Mouse (Mus musculus): Measurements from ENCODE around the gene Dtl. TPM values are rescaled to one million over a fixed set of nuclear protein-coding genes. Genes with fewer than 3 reads are reported as not detected.

The Dtl gene
- polyA plus RNA-seq, 1 experiment from 2014 or later = 19.8 TPM

DNA sequence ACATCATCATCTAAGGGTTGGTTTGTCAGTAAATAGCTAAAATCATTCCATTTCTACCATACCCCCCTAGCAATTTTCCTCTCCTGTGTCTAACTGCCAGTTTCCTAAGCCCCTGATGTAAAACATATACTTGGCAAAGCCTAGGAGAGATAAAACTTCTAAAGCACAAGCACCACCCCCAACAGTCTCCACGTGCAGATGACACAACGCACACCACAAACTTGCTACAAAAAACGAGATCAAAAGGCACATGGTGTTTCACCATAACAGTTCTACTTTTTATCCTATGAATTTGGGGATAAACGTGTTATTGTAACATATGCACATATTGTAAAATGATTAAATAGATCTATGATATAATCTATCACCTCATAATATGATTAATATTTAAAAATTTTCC is 33.7 kb downstream of the Dtl start:
- Histone ChIP-seq H3K9me3 (replicated peaks) (no peaks in the 10 kb centered on the region), H3K36me3 (peaks cover 13% of the 10 kb centered on the region), H3K4me3 (no peak overlapping the region), H3K27ac (no peak overlapping the region), H3K4me2 (no peak overlapping the region), H3K4me1 (replicated peaks) (peaks cover 15% of the 10 kb centered on the region), H3K27me3 (no peaks in the 10 kb centered on the region), H3K9ac (no peak overlapping the region)
- ATAC-seq (replicated peaks; ENCODE audit: insufficient number of reproducible peaks, insufficient read depth, low FRiP score, low read depth) = no peak
- WGBS = 56% methylated on average over 4 of the region's 4 CpGs

DNA sequence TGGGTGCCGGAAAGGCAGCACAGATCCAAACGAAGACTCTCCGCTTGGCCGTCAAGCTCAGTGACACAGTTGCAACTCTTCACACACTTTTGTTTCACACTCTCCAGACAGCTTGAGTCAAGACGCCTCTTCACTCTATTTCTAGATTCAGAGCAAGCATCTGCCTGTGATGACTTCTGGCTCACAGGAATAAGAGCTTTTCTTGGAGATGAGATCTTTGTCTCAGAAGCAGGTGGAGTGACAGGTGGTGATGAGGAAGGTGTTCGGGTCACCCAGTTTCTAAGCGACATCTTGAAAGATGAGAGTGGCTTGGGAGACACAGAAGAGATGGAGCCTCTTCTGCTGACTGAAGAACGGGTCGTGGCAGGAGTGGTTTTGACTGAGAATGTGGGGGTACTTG is 34.3 kb downstream of the Dtl start:
- no peaks in the 10 kb centered on the region for H3K9me3 ChIP-seq (replicated peaks)
- no peak overlapping the region for H3K4me3 ChIP-seq
- H3K9ac ChIP-seq = no peak overlapping the region
- H3K4me1 ChIP-seq (replicated peaks) = peaks cover 15% of the 10 kb centered on the region
- no peak overlapping the region for H3K27ac ChIP-seq
- 75% methylated on average over 9 of the region's 9 CpGs for WGBS
- no peak for ATAC-seq (replicated peaks; ENCODE audit: insufficient number of reproducible peaks, insufficient read depth, low FRiP score, low read depth)
- H3K27me3 ChIP-seq = no peaks in the 10 kb centered on the region
- H3K36me3 ChIP-seq = peaks cover 11% of the 10 kb centered on the region
- no peak overlapping the region for H3K4me2 ChIP-seq

DNA sequence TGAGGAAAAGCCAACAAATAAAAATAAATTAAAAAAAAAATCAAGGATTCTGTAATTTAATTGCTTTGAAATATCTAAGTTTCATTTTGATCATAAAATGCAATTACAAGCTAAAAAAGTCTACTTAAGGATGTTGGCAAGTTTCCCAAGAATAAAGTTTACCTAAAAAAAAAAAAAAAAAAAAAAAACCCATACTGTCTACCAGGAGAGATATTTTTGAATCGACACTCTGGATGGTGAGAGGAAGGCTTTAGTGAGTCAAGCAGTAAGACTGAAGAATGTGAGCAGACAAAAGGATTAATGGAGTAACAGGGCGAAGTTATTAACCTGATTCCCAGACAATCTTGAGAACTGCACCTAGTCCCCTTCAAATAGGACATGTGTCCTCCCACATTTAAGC is 35.0 kb downstream of the Dtl start:
- H3K9ac ChIP-seq = no peak overlapping the region
- no peak overlapping the region for H3K4me2 ChIP-seq
- no peak overlapping the region for H3K27ac ChIP-seq
- no peak for ATAC-seq (replicated peaks; ENCODE audit: insufficient number of reproducible peaks, insufficient read depth, low FRiP score, low read depth)
- H3K36me3 ChIP-seq = peaks cover 5% of the 10 kb centered on the region
- no peak overlapping the region for H3K4me3 ChIP-seq
- 60% methylated on average over 2 of the region's 2 CpGs for WGBS
- H3K9me3 ChIP-seq (replicated peaks) = no peaks in the 10 kb centered on the region
- no peaks in the 10 kb centered on the region for H3K27me3 ChIP-seq
- peaks cover 15% of the 10 kb centered on the region for H3K4me1 ChIP-seq (replicated peaks)

DNA sequence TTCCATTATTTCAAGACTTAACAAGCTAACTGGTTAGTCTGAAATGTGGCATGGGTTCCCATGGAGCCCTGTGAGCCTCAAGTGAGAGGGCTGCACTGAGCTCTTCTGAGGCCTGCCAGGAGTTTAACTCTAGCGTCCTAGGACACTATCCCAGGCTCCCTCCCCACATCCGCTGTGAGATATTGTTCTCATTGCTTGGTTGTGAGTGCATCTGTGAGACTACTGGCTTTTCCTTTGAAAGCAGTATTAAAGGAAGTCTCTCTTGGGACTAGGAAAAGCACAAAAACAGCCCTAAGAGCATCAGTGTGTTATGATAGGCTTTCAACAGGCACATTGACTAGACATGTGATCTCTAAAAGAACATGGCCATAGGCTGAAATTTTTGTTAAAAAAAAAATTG is 40.4 kb downstream of the Dtl start:
- Histone ChIP-seq H3K27me3 (no peaks in the 10 kb centered on the region), H3K4me1 (replicated peaks) (peaks cover 2% of the 10 kb centered on the region; the same call in 1 of the 2 replicates), H3K36me3 (peaks cover 5% of the 10 kb centered on the region), H3K4me2 (no peak overlapping the region), H3K9ac (no peak overlapping the region), H3K27ac (no peak overlapping the region), H3K9me3 (replicated peaks) (no peaks in the 10 kb centered on the region), H3K4me3 (no peak overlapping the region)
- no peak for ATAC-seq (replicated peaks; ENCODE audit: insufficient number of reproducible peaks, insufficient read depth, low FRiP score, low read depth)
- 70% methylated on average over 2 of the region's 2 CpGs for WGBS

DNA sequence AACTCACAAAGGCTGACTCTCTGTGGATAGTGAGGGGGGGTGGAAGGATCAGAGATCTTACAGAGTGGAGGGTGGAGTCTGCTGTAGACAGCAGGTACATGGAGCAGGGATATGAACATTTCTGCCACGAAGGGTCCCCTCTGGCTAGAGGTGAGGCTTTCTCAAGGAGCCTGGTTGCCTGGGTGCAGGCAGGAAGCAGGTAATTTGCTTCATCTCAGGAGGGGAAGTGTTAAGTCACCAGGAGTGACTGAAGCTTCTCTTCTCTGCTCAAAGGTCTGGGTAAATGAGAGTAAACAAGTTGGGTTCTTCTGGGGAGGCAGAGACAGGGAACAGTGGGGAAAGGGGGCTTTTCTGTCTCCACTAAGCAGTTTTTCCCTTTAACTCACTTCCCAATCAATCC is 44.3 kb downstream of the Dtl start:
- Histone ChIP-seq H3K4me1 (replicated peaks) (peaks cover 13% of the 10 kb centered on the region), H3K9ac (no peak overlapping the region), H3K36me3 (no peaks in the 10 kb centered on the region), H3K9me3 (replicated peaks) (no peaks in the 10 kb centered on the region), H3K4me3 (no peak overlapping the region), H3K27me3 (no peaks in the 10 kb centered on the region), H3K27ac (no peak overlapping the region), H3K4me2 (no peak overlapping the region)
- WGBS = 53% methylated on average over 1 of the region's 1 CpGs
- ATAC-seq (replicated peaks; ENCODE audit: insufficient number of reproducible peaks, insufficient read depth, low FRiP score, low read depth) = no peak

DNA sequence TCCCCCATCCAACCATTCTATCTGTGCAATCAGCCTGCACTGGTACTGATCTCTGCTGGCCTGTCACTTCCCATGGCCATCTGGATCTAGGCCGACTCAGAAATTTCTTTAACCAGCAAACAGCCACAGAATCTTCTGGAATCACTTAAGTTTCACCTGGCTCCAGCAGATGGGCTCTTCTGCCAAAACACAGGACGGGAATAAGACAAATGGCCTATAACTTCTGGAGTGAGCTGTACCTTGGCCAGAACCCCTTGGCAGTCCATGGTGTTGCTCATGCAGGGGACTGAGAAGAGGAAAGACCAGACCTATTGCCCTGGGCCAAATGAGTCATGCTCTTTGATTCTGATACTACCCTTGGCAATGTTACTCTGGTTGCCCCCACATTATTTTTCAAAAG is 45.9 kb downstream of the Dtl start:
- no peaks in the 10 kb centered on the region for H3K9me3 ChIP-seq (replicated peaks)
- no peak overlapping the region for H3K27ac ChIP-seq
- H3K9ac ChIP-seq = no peak overlapping the region
- H3K36me3 ChIP-seq = no peaks in the 10 kb centered on the region
- ATAC-seq (replicated peaks; ENCODE audit: insufficient number of reproducible peaks, insufficient read depth, low FRiP score, low read depth) = no peak
- WGBS = 79% methylated on average over 2 of the region's 2 CpGs
- H3K4me1 ChIP-seq (replicated peaks) = peaks cover 13% of the 10 kb centered on the region
- no peak overlapping the region for H3K4me3 ChIP-seq
- H3K27me3 ChIP-seq = no peaks in the 10 kb centered on the region
- H3K4me2 ChIP-seq = no peak overlapping the region

DNA sequence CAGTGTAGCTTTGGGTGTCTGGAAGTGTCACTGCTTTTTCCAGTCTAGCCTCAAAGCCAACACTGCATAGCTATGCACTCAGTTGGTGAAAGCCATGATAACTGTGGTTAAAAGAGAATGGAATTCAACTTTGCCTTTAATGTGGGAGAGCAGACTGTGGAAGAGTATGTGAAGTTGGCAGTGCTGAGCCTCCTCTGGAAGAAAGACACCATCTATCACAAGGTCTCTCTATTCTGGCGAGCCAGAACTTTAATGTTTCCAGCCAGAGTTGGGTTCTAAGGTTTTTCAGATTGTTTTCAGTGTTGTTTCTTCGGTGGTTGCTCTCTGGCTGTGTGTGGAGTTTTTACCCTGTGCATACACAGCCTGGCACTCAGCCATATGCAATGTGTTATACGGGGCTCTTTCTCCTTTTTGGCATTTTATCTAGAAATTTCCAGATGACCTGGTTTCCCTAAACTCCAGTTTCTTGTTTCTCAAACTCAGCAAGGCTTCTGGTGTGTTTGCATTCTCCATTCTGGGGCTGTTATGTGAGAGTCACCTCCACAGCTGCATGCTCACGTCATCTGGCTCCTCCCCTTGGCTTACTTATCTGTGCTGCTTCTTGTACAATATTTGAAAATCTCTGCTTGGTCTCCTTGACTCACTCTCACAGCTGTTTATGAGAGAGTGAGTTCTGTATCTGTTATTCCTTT is 47.3 kb downstream of the Dtl start:
- H3K9ac ChIP-seq = no peak overlapping the region
- peak overlapping the region; percentile 41; the same call in 1 of the 2 replicates for H3K27ac ChIP-seq
- 48% methylated on average over 4 of the region's 4 CpGs for WGBS
- ATAC-seq (replicated peaks; ENCODE audit: insufficient number of reproducible peaks, insufficient read depth, low FRiP score, low read depth) = peak; percentile 28; the same call in 1 of the 2 replicates
- H3K4me2 ChIP-seq = no peak overlapping the region
- no peaks in the 10 kb centered on the region for H3K27me3 ChIP-seq
- no peaks in the 10 kb centered on the region for H3K9me3 ChIP-seq (replicated peaks)
- no peaks in the 10 kb centered on the region for H3K36me3 ChIP-seq
- H3K4me1 ChIP-seq (replicated peaks) = peaks cover 13% of the 10 kb centered on the region
- no peak overlapping the region for H3K4me3 ChIP-seq

DNA sequence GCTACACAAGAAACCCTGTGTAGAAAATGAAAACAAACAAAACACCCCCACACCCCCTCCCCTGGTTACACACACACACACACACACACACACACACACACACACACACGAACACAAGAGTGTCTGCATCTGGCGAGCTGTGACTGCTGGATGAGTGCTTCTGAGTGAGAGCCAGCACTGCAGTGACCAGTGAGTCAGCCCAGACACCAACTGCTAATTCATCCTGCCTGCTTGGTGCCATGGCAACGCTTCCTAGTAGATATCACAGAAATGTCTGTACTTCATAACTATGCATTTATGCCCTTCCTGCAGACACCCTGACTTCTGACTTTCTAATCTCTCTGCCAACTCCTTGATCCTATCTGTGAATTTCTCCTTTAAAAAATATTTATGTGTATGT is 48.3 kb downstream of the Dtl start:
- H3K9me3 ChIP-seq (replicated peaks) = no peaks in the 10 kb centered on the region
- ATAC-seq (replicated peaks; ENCODE audit: insufficient number of reproducible peaks, insufficient read depth, low FRiP score, low read depth) = no peak
- 0 out of 2 replicates have a peak overlapping the region, but pooled peaks have one; percentile 41 for H3K27ac ChIP-seq
- H3K4me1 ChIP-seq (replicated peaks) = peaks cover 13% of the 10 kb centered on the region
- H3K36me3 ChIP-seq = no peaks in the 10 kb centered on the region
- H3K9ac ChIP-seq = no peak overlapping the region
- H3K4me3 ChIP-seq = no peak overlapping the region
- H3K4me2 ChIP-seq = no peak overlapping the region
- whole genome bisulfite sequencing = 41% methylated on average over 3 of the region's 3 CpGs
- H3K27me3 ChIP-seq = no peaks in the 10 kb centered on the region

DNA sequence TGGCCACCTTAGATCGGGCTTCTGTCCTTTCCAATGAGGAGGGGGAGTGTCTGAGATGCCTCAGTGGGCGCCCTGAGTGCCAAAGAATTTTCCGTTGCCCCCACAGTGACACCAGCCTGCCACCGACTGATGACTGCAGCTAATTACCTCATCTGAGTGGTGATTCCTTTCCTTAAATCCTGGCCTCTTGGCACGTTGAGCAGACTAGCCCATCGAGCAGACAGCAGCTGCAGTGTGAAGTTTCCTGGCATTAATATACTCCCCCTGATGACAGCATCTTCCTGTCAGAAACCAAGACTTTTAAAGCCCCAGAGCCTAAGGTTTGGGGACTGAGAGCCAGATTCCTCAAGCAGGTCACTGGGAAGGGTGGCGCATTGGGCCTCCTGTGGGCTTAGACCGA is 53.9 kb downstream of the Dtl start:
- H3K4me2 ChIP-seq = no peak overlapping the region
- no peaks in the 10 kb centered on the region for H3K9me3 ChIP-seq (replicated peaks)
- no peak overlapping the region for H3K27ac ChIP-seq
- WGBS = 51% methylated on average over 8 of the region's 8 CpGs
- peaks cover 15% of the 10 kb centered on the region for H3K4me1 ChIP-seq (replicated peaks)
- no peak overlapping the region for H3K9ac ChIP-seq
- H3K4me3 ChIP-seq = no peak overlapping the region
- H3K27me3 ChIP-seq = no peaks in the 10 kb centered on the region
- no peak; the same call in 1 of the 2 replicates for ATAC-seq (replicated peaks; ENCODE audit: insufficient number of reproducible peaks, insufficient read depth, low FRiP score, low read depth)
- H3K36me3 ChIP-seq = no peaks in the 10 kb centered on the region

DNA sequence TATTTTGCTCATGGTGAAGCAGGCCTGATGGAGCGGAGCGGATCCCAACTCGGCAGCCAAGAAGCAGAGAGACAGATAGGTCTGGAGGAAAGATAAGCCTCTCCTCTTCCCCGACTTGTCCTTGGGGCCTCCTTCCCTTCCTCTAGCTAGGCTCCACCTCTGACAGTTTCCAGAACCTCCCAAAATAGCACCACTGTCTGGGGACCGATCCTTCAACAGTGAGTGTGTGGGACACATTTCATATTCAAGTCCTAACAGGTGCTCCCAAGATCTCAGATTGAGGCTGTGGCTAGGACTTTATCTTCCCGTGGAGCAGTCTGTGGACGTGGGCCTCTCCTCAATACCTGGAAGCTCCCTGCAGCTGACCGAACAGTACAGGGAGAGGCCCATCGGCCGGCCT is 54.7 kb downstream of the Dtl start:
- 35% methylated on average over 10 of the region's 10 CpGs for WGBS
- Histone ChIP-seq H3K27me3 (no peaks in the 10 kb centered on the region), H3K9me3 (replicated peaks) (no peaks in the 10 kb centered on the region), H3K4me1 (replicated peaks) (peaks cover 15% of the 10 kb centered on the region), H3K4me2 (0 out of 2 replicates have a peak overlapping the region, but pooled peaks have one; percentile 16), H3K27ac (peak overlapping the region; percentile 40), H3K9ac (no peak overlapping the region), H3K4me3 (no peak overlapping the region), H3K36me3 (no peaks in the 10 kb centered on the region)
- ATAC-seq (replicated peaks; ENCODE audit: insufficient number of reproducible peaks, insufficient read depth, low FRiP score, low read depth) = peak; percentile 73; the same call in 1 of the 2 replicates

DNA sequence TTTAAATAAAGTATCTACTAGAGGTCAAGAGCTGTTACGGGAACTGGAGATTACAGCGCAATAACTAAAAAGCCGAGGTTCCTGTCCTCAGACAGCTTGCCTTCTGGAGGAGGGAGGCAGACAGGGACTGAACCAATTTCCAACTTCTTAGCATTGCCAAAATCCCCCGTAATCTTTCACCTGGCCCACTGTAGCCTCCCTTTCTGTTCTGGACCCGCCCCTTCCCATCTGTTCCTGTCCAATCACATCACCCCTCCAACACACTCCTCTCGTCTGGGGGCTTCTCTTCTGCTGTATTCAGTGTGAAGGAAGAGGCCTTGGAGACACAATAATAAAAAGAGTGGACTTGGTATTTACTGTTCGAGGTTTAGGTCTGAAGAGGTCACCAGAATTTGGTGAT is 55.1 kb downstream of the Dtl start:
- H3K9ac ChIP-seq = no peak overlapping the region
- WGBS = 67% methylated on average over 7 of the region's 7 CpGs
- no peaks in the 10 kb centered on the region for H3K27me3 ChIP-seq
- H3K9me3 ChIP-seq (replicated peaks) = no peaks in the 10 kb centered on the region
- H3K36me3 ChIP-seq = no peaks in the 10 kb centered on the region
- ATAC-seq (replicated peaks; ENCODE audit: insufficient number of reproducible peaks, insufficient read depth, low FRiP score, low read depth) = peak; percentile 43; the same call in 1 of the 2 replicates
- H3K4me1 ChIP-seq (replicated peaks) = peaks cover 15% of the 10 kb centered on the region
- no peak overlapping the region for H3K4me2 ChIP-seq
- H3K27ac ChIP-seq = peak overlapping the region; percentile 40; the same call in 1 of the 2 replicates
- H3K4me3 ChIP-seq = no peak overlapping the region

All from heart, embryonic 15.5 days (tissue).